Mouse (Mus musculus) lung, postnatal 0 days (tissue): ENCODE results near the gene Apoc4. TPM values are rescaled to one million over a fixed set of nuclear protein-coding genes. Genes with fewer than 3 reads are reported as not detected.

Experiments used
- ATAC-seq: fragments of 200-750 bp; cut with Nextera tagmentation; 2 replicates; pipeline ENCODE4 v1.8.0; 2017; ENCODE audit warnings: moderate library complexity
- DNase-seq: peaks from one replicate; pipeline ENCODE4 v3.0.0-alpha.2; 2016; ENCODE audit warnings: low spot score
- H3K27ac ChIP-seq: fragments of 300-500 bp; sonication (generic); 2 replicates; pipeline ENCODE4 v1.5.1; 2014; ENCODE audit warnings: antibody characterized with exemption, mild to moderate bottlenecking, low read length, mixed read lengths
- H3K27me3 ChIP-seq: fragments of 300-500 bp; sonication (generic); replicated peaks from 2 replicates; pipeline ENCODE4 v1.6.1; 2014; ENCODE audit warnings: low read length, mixed read lengths; ENCODE audit not compliant: insufficient read depth
- H3K36me3 ChIP-seq: fragments of 300-500 bp; sonication (generic); 2 replicates; pipeline ENCODE4 v1.6.1; 2014; ENCODE audit warnings: low read length, mixed read lengths; ENCODE audit not compliant: insufficient read depth
- H3K4me1 ChIP-seq: fragments of 300-500 bp; sonication (generic); 2 replicates; pipeline ENCODE4 v1.6.1; 2014; ENCODE audit warnings: antibody characterized with exemption, low read depth, low read length, mixed read lengths; ENCODE audit not compliant: insufficient read depth
- H3K4me2 ChIP-seq: fragments of 300-500 bp; sonication (generic); replicated peaks from 2 replicates; pipeline ENCODE4 v1.6.1; 2014; ENCODE audit warnings: low read depth, mild to moderate bottlenecking, low read length, moderate library complexity, mixed read lengths
- H3K4me3 ChIP-seq: fragments of 300-500 bp; sonication (generic); 2 replicates; pipeline ENCODE4 v1.5.1; 2014; ENCODE audit warnings: low read depth, low read length
- H3K9ac ChIP-seq: fragments of 300-500 bp; sonication (generic); replicated peaks from 2 replicates; pipeline ENCODE4 v1.6.1; 2014; ENCODE audit warnings: low read depth, mild to moderate bottlenecking
- H3K9me3 ChIP-seq: fragments of 300-500 bp; sonication (generic); 2 replicates; pipeline ENCODE4 v1.6.1; 2016; ENCODE audit warnings: low read length, mixed read lengths
- CTCF ChIP-seq: IDR thresholded peaks from 2 replicates; pipeline ENCODE4 v1.5.1; 2016; ENCODE audit warnings: antibody characterized with exemption, mild to moderate bottlenecking
- EP300 ChIP-seq: IDR thresholded peaks from 2 replicates; pipeline ENCODE4 v1.6.1; 2016; ENCODE audit warnings: antibody characterized with exemption, mild to moderate bottlenecking, control low read depth
- WGBS: fragments of 180-500 bp; shearing (Covaris S2); extraction: QIAGEN DNeasy Blood & Tissue Kit; methylation state at CpG from one replicate; pipeline ENCODE4 v1.1.7; 2014; 5-methylcytosine and 5-hydroxymethylcytosine counted together
- polyA plus RNA-seq: library from polyadenylated mRNA; unstranded; fragments of >200 nt; fragmentation: Nextera tagmentation; extraction: Ambion mirVana; gene quantifications from 2 replicates; pipeline ENCODE4 v1.2.1, GENCODE M21; 2015

Gene Apoc4
- polyA plus RNA-seq, 1 experiment from 2014 or later, result 0.88 TPM

DNA sequence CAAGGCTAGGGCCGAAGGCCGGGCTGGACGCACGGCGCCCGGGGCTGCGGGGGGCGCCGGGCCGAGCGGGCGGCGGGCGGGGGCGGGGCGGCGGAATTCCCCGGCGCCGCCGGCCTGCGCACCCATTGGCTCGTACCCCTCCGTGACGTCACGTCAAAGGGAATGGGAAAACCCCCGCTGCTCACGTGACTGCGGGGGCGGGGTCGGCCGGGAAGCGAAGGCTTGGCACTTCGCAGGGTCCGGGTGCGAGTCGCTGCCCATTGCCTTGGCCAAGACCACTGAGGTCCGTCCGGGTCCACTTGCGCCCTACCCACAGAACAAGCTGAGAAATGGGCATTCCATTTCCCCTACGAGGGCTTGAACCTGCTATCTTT, 51.9 kb downstream of the Apoc4 start, which contains the start of gene Relb:
Gene Relb (minus strand): TSS at position 78 of the 374 bp plus-strand sequence.
- ATAC-seq, result peak; percentile 64
- Histone ChIP-seq H3K4me2 (peak within 1 kb of the TSS; percentile 93), H3K27ac (peak within 1 kb of the TSS; percentile 93), H3K9me3 (no peaks in the 10 kb centered on the region), H3K4me1 (no peaks in the 10 kb centered on the region; the same call in 1 of the 2 replicates), H3K36me3 (peaks cover 17% of the 10 kb centered on the region; the same call in 1 of the 2 replicates), H3K27me3 (no peaks in the 10 kb centered on the region), H3K9ac (peak within 1 kb of the TSS; percentile 43), H3K4me3 (peak within 1 kb of the TSS; percentile 58)
- under 1% methylated on average over 21 of the region's 41 CpGs for WGBS
- peak; percentile 91 for DNase-seq
- no peak for TF ChIP-seq CTCF
- TF ChIP-seq EP300, result no peak

DNA sequence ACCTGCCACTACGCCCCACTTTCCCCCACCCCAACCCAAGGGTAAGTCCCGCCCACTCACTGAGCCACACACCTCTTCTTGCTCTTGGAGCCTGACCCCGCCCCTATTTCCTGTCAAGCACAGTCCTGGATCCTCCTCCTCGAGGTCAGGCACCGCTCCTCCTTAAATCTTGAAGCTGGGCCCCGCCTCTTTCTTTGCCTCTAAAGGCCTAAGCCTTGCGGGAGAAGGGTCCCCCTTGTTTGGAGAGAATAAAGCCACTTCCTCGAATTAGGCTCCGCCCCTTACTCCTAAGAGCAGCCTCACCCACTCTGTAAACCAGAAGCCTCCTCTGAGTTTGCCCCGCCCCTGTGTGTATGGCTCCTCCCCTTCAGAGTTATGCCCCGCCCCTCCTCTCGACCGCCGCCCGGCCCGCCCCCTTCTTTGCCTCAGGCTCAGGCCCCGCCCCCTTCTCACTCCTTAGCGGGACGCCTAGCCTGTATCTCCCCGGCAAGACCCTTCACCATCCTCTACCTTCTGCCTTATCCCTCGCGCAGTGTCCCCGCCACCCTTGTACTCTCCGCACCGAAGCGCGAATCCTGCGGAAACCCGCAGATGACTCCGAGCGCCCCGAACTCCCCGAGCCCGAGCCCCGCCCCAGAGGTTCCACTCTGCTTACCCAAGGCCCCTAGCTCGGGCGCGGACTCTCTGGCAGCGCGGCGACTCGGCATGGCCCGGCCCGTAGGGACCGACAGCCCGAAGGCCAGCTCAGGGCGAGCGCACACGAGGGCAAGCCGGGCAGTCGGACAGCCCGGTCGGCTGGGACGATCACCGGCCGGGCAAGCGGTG, 52.5 kb downstream of the Apoc4 start:
- Histone ChIP-seq H3K9me3 (no peaks in the 10 kb centered on the region), H3K4me2 (peak overlapping the region; percentile 93), H3K4me1 (no peaks in the 10 kb centered on the region; the same call in 1 of the 2 replicates), H3K27ac (peak overlapping the region; percentile 93), H3K27me3 (no peaks in the 10 kb centered on the region), H3K9ac (peak overlapping the region; percentile 43), H3K36me3 (peaks cover 13% of the 10 kb centered on the region; the same call in 1 of the 2 replicates), H3K4me3 (peak overlapping the region; percentile 58)
- peak; percentile 91 for ATAC-seq
- TF ChIP-seq CTCF (no peak), EP300 (no peak)
- peak; percentile 100 for DNase-seq
- under 1% methylated on average over 51 of the region's 57 CpGs for WGBS

DNA sequence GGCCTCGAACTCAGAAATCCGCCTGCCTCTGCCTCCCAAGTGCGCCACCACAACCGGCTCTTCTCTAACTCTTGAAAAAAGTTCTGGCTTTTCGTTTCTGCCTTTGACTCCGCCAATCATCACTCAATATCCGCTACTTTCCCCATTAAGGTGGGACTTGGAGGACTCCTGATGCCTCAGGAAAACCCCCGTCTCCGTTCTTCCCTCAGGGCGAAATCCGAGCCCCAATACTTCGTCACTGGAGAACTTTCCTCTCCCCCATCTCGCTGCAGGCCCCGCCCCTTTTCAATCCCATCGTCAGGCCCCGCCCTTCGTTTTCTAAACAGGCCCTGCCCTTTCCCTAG, 53.1 kb downstream of the Apoc4 start:
- no peak overlapping the region for H3K9ac ChIP-seq
- peaks cover 7% of the 10 kb centered on the region; the same call in 1 of the 2 replicates for H3K36me3 ChIP-seq

More for the DNA sequence above, 53.1 kb downstream of the Apoc4 start:
- Histone ChIP-seq H3K27ac (peak overlapping the region; percentile 93), H3K4me1 (no peaks in the 10 kb centered on the region; the same call in 1 of the 2 replicates), H3K4me2 (peak overlapping the region; percentile 93), H3K4me3 (peak overlapping the region; percentile 58), H3K27me3 (no peaks in the 10 kb centered on the region), H3K9me3 (no peaks in the 10 kb centered on the region)
- no peak for DNase-seq
- TF ChIP-seq EP300 (no peak), CTCF (no peak)
- ATAC-seq, result no peak
- WGBS, result 17% methylated on average over 17 of the region's 17 CpGs

Other genes starting within 250 kb of the Apoc4 start
- 7.4 and 7.9 TPM in 2 replicates for gene Mark4, start 222.7 kb downstream of the Apoc4 start, polyA plus RNA-seq
- 1.1 and 1.4 TPM in 2 replicates for gene Exoc3l2, start 218.1 kb downstream of the Apoc4 start, polyA plus RNA-seq
- 2.6 and 3.0 TPM in 2 replicates for gene Bloc1s3, start 173.1 kb downstream of the Apoc4 start, polyA plus RNA-seq
- gene Trappc6a, start 173.1 kb downstream of the Apoc4 start, polyA plus RNA-seq, result 85.5 and 91.9 TPM in 2 replicates
- gene Nkpd1, start 163.6 kb downstream of the Apoc4 start, polyA plus RNA-seq, result 0.05 and 0.15 TPM in 2 replicates
- gene Ppp1r37, start 118.4 kb downstream of the Apoc4 start, polyA plus RNA-seq, result 19.1 and 20.3 TPM in 2 replicates
- gene Zfp296, start 104.2 kb downstream of the Apoc4 start, polyA plus RNA-seq, result 0.76 and 0.88 TPM in 2 replicates
- gene Gemin7, start 103.9 kb downstream of the Apoc4 start, polyA plus RNA-seq, result 161 and 163 TPM in 2 replicates
- 22.6 and 23.8 TPM in 2 replicates for gene Clasrp, start 77.0 kb downstream of the Apoc4 start, polyA plus RNA-seq
- gene Relb, start 52.0 kb downstream of the Apoc4 start, polyA plus RNA-seq, result 15.6 and 29.8 TPM in 2 replicates
- gene Clptm1, start 16.4 kb downstream of the Apoc4 start, polyA plus RNA-seq, result 76.9 and 78.8 TPM in 2 replicates
- gene Apoc2, start 3.5 kb downstream of the Apoc4 start, polyA plus RNA-seq, result 4.2 and 4.9 TPM in 2 replicates
- not detected in 2 replicates for gene Gm44805, start 56 bp downstream of the Apoc4 start, polyA plus RNA-seq
- gene Apoc1, start 11.2 kb upstream of the Apoc4 start, polyA plus RNA-seq, result 61.1 and 63.8 TPM in 2 replicates
- 768 and 1,006 TPM in 2 replicates for gene Apoe, start 17.7 kb upstream of the Apoc4 start, polyA plus RNA-seq
- 60.8 and 62.4 TPM in 2 replicates for gene Tomm40, start 34.0 kb upstream of the Apoc4 start, polyA plus RNA-seq
- 113 and 116 TPM in 2 replicates for gene Nectin2, start 69.0 kb upstream of the Apoc4 start, polyA plus RNA-seq
- 477 and 507 TPM in 2 replicates for gene Bcam, start 89.5 kb upstream of the Apoc4 start, polyA plus RNA-seq
- 18.4 and 23.9 TPM in 2 replicates for gene Cblc, start 115.3 kb upstream of the Apoc4 start, polyA plus RNA-seq
- gene Bcl3, start 141.3 kb upstream of the Apoc4 start, polyA plus RNA-seq, result 8.3 and 20.0 TPM in 2 replicates
- 0.12 and 0.24 TPM in 2 replicates for gene Gm19345, start 170.5 kb upstream of the Apoc4 start, polyA plus RNA-seq
- 0.13 and 0.18 TPM in 2 replicates for gene Ceacam16, start 179.8 kb upstream of the Apoc4 start, polyA plus RNA-seq
- 0.04 TPM in 1 of 2 replicates, not detected in the other for gene Ceacam19, start 206.5 kb upstream of the Apoc4 start, polyA plus RNA-seq
- 20.8 and 24.3 TPM in 2 replicates for gene Pvr, start 239.7 kb upstream of the Apoc4 start, polyA plus RNA-seq